Mouse (Mus musculus) embryonic facial prominence, embryonic 11.5 days (tissue): Measurements from ENCODE around the gene Fezf1. TPM values are rescaled to one million over a fixed set of nuclear protein-coding genes. Genes with fewer than 3 reads are reported as not detected.

Experiments used
- ATAC-seq: fragments of 200-750 bp; cut with Nextera tagmentation; replicated peaks from 2 replicates; pipeline ENCODE4 v1.8.0; 2017; ENCODE audit warnings: low read depth; ENCODE audit not compliant: insufficient number of reproducible peaks, low FRiP score, low TSS enrichment
- DNase-seq: peaks from one replicate; pipeline ENCODE4 v3.0.0-alpha.2; 2015; ENCODE audit warnings: low spot score
- H3K27ac ChIP-seq: fragments of 300-500 bp; sonication (generic); replicated peaks from 2 replicates; pipeline ENCODE4 v1.5.1; 2014; ENCODE audit warnings: mild to moderate bottlenecking, low read depth, low read length, control low read depth
- H3K27me3 ChIP-seq: fragments of 300-500 bp; sonication (generic); 2 replicates; pipeline ENCODE4 v1.6.1; 2014; ENCODE audit warnings: mild to moderate bottlenecking, low read length, moderate library complexity, mixed read lengths; ENCODE audit not compliant: control insufficient read depth, insufficient read depth
- H3K36me3 ChIP-seq: fragments of 300-500 bp; sonication (generic); replicated peaks from 2 replicates; pipeline ENCODE4 v1.6.1; 2014; ENCODE audit warnings: low read depth, mild to moderate bottlenecking, low read length, moderate library complexity, mixed read lengths; ENCODE audit not compliant: control insufficient read depth, insufficient read depth
- H3K4me1 ChIP-seq: fragments of 300-500 bp; sonication (generic); 2 replicates; pipeline ENCODE4 v1.6.1; 2014; ENCODE audit warnings: low read length, mixed read lengths; ENCODE audit not compliant: control insufficient read depth, insufficient read depth
- H3K4me2 ChIP-seq: fragments of 300-500 bp; sonication (generic); 2 replicates; pipeline ENCODE4 v1.6.1; 2014; ENCODE audit warnings: low read depth, mild to moderate bottlenecking, control low read depth, low read length, moderate library complexity
- H3K4me3 ChIP-seq: fragments of 300-500 bp; sonication (generic); 2 replicates; pipeline ENCODE4 v1.5.1; 2014; ENCODE audit warnings: low read depth, low read length, control low read depth
- H3K9ac ChIP-seq: fragments of 300-500 bp; sonication (generic); replicated peaks from 2 replicates; pipeline ENCODE4 v1.6.1; 2014; ENCODE audit warnings: mild to moderate bottlenecking, control low read depth, low read length
- H3K9me3 ChIP-seq: fragments of 300-500 bp; sonication (generic); replicated peaks from 2 replicates; pipeline ENCODE4 v1.6.1; 2016; ENCODE audit warnings: mild to moderate bottlenecking, low read length, inconsistent platforms, mixed read lengths; ENCODE audit not compliant: control insufficient read depth
- WGBS: fragments of 180-500 bp; shearing (Covaris S2); extraction: QIAGEN DNeasy Blood & Tissue Kit; methylation state at CpG from one replicate; pipeline ENCODE4 v1.1.7; 2014; 5-methylcytosine and 5-hydroxymethylcytosine counted together
- polyA plus RNA-seq: library from polyadenylated mRNA; unstranded; fragments of >200 nt; fragmentation: Nextera tagmentation; extraction: Ambion mirVana; gene quantifications from 2 replicates; pipeline ENCODE4 v1.2.1, GENCODE M21; 2014

The Fezf1 gene
- 6.8 and 10.7 TPM in 2 replicates for polyA plus RNA-seq

DNA sequence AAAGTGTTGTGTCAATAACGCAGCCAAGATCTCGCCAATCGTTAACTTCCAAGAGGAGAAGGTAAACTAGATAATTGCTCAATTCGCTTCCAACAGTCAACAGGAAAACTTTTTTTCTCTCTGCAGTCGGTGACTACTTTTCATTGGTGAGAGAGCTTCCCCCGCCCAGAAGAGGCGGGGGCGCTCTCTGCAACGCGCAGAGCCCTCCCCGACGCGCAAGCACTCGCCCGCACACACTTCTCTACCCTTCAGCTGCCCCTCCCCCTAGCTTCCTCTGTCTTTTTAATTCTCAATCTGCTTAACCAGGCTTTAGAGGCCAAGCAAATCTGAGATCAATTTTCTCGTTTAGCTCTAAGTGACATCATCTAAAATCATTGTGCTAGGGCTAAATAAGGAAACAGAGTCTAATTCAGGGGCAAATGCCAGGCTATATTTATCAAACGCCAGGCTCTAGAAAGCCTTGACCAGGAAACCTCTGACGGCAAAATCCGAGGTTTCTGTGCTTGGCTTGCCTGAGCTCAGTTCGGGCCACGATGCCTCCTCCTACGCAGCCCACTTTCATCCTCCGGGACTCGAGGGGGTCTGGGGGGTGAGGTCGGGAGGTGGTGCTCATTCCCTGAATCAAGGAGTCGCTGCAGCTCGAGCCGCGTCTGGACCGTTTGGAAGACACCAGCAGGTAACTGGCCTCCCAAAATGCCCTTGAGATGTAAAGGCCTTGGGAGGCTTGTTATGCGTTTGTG, at the start of gene Fezf1:
TSS of gene Fezf1 (minus strand) at position 50 of the 740 bp plus-strand sequence.
- H3K27me3 ChIP-seq = peaks cover 50% of the 10 kb centered on the region
- no peak within 1 kb of the TSS; the same call in 1 of the 2 replicates for H3K27ac ChIP-seq
- DNase-seq (peak; percentile 73), ATAC-seq (peak; percentile 61; the same call in 1 of the 2 replicates)
- H3K4me1 ChIP-seq = peaks cover 7% of the 10 kb centered on the region; the same call in 1 of the 2 replicates
- no peaks in the 10 kb centered on the region for H3K9me3 ChIP-seq
- under 1% methylated on average over 31 of the region's 31 CpGs for whole genome bisulfite sequencing
- H3K36me3 ChIP-seq = no peaks in the 10 kb centered on the region
- peak within 1 kb of the TSS; percentile 77 for H3K4me2 ChIP-seq
- H3K9ac ChIP-seq = peak within 1 kb of the TSS; percentile 34
- peak within 1 kb of the TSS; percentile 42 for H3K4me3 ChIP-seq

DNA sequence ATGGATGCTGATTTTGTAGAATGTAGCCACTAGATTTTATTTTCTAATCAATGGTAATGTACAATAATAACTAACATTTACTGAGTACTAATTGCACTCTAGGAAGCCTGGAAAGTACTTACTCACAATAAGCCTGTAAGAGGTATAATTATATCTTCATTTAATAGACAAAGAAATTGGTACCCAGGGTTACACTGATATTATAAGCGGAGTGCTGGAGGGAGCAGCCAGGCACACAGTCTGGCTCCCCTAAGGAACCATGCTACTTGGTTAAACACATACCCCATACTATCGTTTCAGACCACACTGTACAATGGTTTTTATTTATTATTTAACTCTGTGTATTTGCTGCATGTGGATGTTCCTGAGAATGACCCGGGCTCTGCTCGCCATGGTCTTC, 46.5 kb upstream of the Fezf1 start:
- no peaks in the 10 kb centered on the region for H3K4me1 ChIP-seq
- no peaks in the 10 kb centered on the region for H3K36me3 ChIP-seq
- H3K9me3 ChIP-seq = no peaks in the 10 kb centered on the region
- no peak overlapping the region for H3K4me3 ChIP-seq
- no peak overlapping the region for H3K27ac ChIP-seq
- no peak overlapping the region for H3K4me2 ChIP-seq
- ATAC-seq (no peak), DNase-seq (no peak)
- H3K27me3 ChIP-seq = no peaks in the 10 kb centered on the region
- no peak overlapping the region for H3K9ac ChIP-seq
- WGBS = 87% methylated on average over 4 of the region's 4 CpGs

DNA sequence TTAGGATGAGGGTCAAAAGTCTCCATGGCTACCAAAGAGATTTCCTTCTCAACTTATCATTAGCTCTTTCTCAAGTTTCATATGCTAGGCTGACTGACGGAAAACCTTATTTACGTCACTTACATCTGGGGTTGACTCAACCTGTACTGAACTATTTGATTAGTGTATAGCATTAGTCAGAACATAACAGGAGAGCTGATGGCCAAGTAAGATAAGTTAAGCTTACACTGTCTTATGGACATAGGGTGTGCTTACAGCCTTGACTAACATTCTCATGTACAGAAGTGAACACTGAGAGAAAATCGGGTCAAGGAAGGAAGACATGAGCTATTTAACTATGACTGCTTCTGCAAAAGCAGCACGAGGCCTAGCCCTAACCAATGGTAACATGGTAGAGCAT, 40.6 kb upstream of the Fezf1 start:
- Histone ChIP-seq H3K27ac (no peak overlapping the region), H3K9me3 (no peaks in the 10 kb centered on the region), H3K36me3 (no peaks in the 10 kb centered on the region), H3K27me3 (no peaks in the 10 kb centered on the region), H3K4me2 (no peak overlapping the region), H3K4me3 (no peak overlapping the region), H3K9ac (no peak overlapping the region), H3K4me1 (no peaks in the 10 kb centered on the region)
- WGBS = 82% methylated on average over 4 of the region's 4 CpGs
- ATAC-seq (no peak), DNase-seq (no peak)

DNA sequence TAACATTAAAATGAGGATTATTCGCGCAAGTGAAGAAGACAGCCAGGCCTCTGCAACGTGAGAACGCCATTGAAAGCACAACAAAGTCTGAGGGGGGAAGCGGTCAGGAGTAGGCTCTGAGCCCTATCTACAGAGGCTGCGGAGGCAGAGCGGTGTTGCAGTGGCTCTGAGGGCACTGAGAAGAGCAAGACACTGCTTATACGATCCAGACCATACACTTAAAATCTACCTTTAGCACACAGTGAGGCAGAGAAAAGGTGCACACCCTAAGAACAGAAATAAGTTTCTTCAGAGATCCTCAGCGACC, 33.3 kb upstream of the Fezf1 start:
- 41% methylated on average over 9 of the region's 9 CpGs for WGBS
- no peak overlapping the region for H3K9ac ChIP-seq
- H3K27ac ChIP-seq = no peak overlapping the region
- DNase-seq = no peak
- no peaks in the 10 kb centered on the region for H3K36me3 ChIP-seq
- no peak; the same call in 1 of the 2 replicates for ATAC-seq
- H3K4me2 ChIP-seq = no peak overlapping the region
- H3K27me3 ChIP-seq = no peaks in the 10 kb centered on the region
- no peaks in the 10 kb centered on the region for H3K9me3 ChIP-seq
- H3K4me1 ChIP-seq = no peaks in the 10 kb centered on the region
- H3K4me3 ChIP-seq = no peak overlapping the region

DNA sequence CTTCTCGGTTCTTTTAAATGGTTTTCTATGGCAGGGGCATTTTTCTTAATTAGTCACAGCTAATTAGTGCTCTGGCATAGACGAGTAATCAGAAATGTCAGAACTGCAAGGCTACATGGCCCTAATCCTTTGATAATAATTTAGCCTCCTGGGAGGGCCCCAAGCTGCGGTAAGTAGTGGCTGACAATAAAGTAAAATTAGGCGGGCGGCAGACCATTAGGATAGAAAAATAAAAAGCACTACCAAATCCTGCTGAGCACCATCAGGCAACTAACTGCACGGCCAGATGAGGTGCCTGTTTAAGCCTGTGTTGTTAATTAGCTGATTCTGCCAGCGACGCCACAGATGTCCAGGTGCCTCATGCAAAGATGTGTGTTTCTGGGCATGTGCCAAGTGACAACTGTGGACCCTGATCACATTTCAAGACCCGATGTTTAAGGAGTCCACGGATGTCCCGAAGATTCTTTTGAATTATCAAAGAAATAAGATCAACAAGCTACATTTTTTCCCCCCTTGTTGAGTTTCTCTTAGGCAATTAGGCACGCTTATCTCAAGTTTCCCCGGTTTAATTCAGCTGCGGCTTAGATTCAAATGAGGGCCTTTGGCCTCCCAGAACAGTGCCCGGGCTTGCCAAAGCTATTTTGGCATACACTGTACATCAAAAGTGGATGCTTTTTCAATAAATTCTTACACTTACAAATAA, 32.8 kb upstream of the Fezf1 start:
- no peak for DNase-seq
- no peaks in the 10 kb centered on the region for H3K27me3 ChIP-seq
- H3K27ac ChIP-seq = no peak overlapping the region
- H3K9me3 ChIP-seq = no peaks in the 10 kb centered on the region
- no peaks in the 10 kb centered on the region for H3K36me3 ChIP-seq
- WGBS = 15% methylated on average over 15 of the region's 15 CpGs
- H3K9ac ChIP-seq = no peak overlapping the region
- no peaks in the 10 kb centered on the region for H3K4me1 ChIP-seq
- no peak overlapping the region for H3K4me2 ChIP-seq
- peak; percentile 86 for ATAC-seq
- no peak overlapping the region for H3K4me3 ChIP-seq

DNA sequence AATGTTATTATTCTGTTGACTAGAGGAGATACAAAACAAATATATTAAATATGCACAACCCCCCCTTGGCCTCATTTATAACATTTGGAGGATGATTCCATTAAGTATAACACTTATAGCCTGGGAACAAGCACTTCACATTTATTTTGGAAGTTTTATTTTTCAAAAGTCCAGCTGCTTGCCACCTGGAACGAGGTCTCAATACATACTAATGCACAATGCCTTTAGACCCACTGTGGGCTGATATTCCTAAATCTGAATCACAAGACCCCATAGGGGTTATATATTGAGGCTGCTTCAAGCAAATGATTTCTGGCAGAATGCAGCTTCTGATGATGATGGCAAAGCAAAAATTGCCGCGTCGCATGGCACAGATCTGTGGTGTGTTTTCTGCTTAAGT, 25.3 kb upstream of the Fezf1 start:
- Histone ChIP-seq H3K4me1 (no peaks in the 10 kb centered on the region), H3K9me3 (no peaks in the 10 kb centered on the region), H3K36me3 (no peaks in the 10 kb centered on the region), H3K4me2 (no peak overlapping the region), H3K4me3 (no peak overlapping the region), H3K27ac (no peak overlapping the region), H3K27me3 (peaks cover 8% of the 10 kb centered on the region), H3K9ac (no peak overlapping the region)
- ATAC-seq (0 out of 2 replicates have a peak, but pooled peaks have one; percentile 3), DNase-seq (no peak)
- WGBS = 54% methylated on average over 4 of the region's 4 CpGs

DNA sequence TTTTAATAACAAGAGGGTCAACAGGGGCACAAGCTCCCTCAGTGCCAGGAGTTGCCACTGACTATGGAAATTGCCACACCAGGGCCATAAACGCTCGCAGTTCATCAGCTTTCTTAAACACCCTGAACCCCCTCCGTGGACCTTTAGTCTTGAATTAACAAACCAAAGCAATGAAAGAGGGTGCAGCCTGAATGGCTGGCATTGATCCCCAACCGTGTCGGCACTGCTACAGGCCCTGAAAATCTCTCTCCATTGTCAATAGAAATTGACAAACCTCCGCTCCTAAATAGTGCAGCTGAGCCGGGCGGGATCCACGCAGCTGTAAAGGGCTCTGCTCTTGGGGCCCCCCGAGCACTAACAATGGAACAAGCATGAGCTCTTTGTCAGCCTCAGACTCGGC, 24.8 kb upstream of the Fezf1 start:
- no peaks in the 10 kb centered on the region for H3K9me3 ChIP-seq
- H3K4me2 ChIP-seq = no peak overlapping the region
- peak; percentile 63 for DNase-seq
- H3K9ac ChIP-seq = no peak overlapping the region
- H3K4me1 ChIP-seq = no peaks in the 10 kb centered on the region
- no peaks in the 10 kb centered on the region for H3K36me3 ChIP-seq
- 1% methylated on average over 11 of the region's 11 CpGs for WGBS
- no peak overlapping the region for H3K4me3 ChIP-seq
- no peak overlapping the region for H3K27ac ChIP-seq
- peaks cover 8% of the 10 kb centered on the region for H3K27me3 ChIP-seq
- ATAC-seq = peak; percentile 89

DNA sequence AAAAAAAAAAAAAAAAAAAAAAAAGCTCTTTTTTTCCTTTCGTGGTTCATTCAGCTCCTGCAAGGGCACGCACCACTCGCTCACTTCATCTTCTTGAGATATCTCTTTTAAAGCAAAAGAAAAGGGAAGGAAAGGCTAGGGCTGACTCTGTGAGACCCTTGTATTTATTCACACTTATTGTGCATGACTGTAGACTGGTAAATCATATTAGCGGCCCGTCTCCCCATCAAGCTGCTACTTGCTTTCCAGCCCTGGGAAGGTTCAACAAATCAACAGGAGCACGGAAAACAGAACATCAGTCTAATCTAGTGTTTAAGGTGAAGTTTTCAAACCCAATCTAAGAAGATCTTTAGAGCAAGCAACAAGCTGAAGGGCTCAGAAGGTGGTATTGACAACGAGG, 24.4 kb upstream of the Fezf1 start:
- Histone ChIP-seq H3K4me1 (no peaks in the 10 kb centered on the region), H3K9me3 (no peaks in the 10 kb centered on the region), H3K9ac (no peak overlapping the region), H3K4me3 (no peak overlapping the region), H3K27me3 (peaks cover 8% of the 10 kb centered on the region), H3K27ac (no peak overlapping the region), H3K36me3 (no peaks in the 10 kb centered on the region), H3K4me2 (no peak overlapping the region)
- DNase-seq (no peak), ATAC-seq (no peak)
- WGBS = 8% methylated on average over 7 of the region's 7 CpGs
